Mouse (Mus musculus) limb, embryonic 12.5 days (tissue): ENCODE data around the gene Dus1l. TPM values are rescaled to one million over a fixed set of nuclear protein-coding genes. Genes with fewer than 3 reads are reported as not detected.
A peak's percentile ranks its signal among the peaks of the same experiment; 100 is the strongest.
"Not testable (repeated sequence)": the region's sequence is repeated elsewhere in the genome, so short reads cannot be mapped to it uniquely, and the experiment has no call there.

Experiments
- ATAC-seq: fragments of 200-750 bp; cut with Nextera tagmentation; 2 replicates; pipeline ENCODE4 v1.8.0; 2017; ENCODE audit warnings: low read depth, moderate TSS enrichment; ENCODE audit not compliant: insufficient number of reproducible peaks, insufficient read depth, low FRiP score, low TSS enrichment
- H3K27ac ChIP-seq: fragments of 300-500 bp; sonication (generic); 2 replicates; pipeline ENCODE4 v1.5.1; 2016; ENCODE audit warnings: mild to moderate bottlenecking, moderate library complexity
- H3K27me3 ChIP-seq: fragments of 300-500 bp; sonication (generic); 2 replicates; pipeline ENCODE4 v1.6.1; 2016; ENCODE audit warnings: mild to moderate bottlenecking, moderate library complexity
- H3K36me3 ChIP-seq: fragments of 300-500 bp; sonication (generic); 2 replicates; pipeline ENCODE4 v1.6.1; 2016; ENCODE audit warnings: mild to moderate bottlenecking, moderate library complexity
- H3K4me1 ChIP-seq: fragments of 300-500 bp; sonication (generic); replicated peaks from 2 replicates; pipeline ENCODE4 v1.6.1; 2016
- H3K4me2 ChIP-seq: fragments of 300-500 bp; sonication (generic); 2 replicates; pipeline ENCODE4 v1.6.1; 2016; ENCODE audit warnings: mild to moderate bottlenecking, moderate library complexity
- H3K4me3 ChIP-seq: fragments of 300-500 bp; sonication (generic); replicated peaks from 2 replicates; pipeline ENCODE4 v1.5.1; 2016; ENCODE audit warnings: mild to moderate bottlenecking
- H3K9ac ChIP-seq: fragments of 300-500 bp; sonication (generic); replicated peaks from 2 replicates; pipeline ENCODE4 v1.6.1; 2016; ENCODE audit warnings: mild to moderate bottlenecking, moderate library complexity
- H3K9me3 ChIP-seq: fragments of 300-500 bp; sonication (generic); 2 replicates; pipeline ENCODE4 v1.6.1; 2016; ENCODE audit warnings: mild to moderate bottlenecking, moderate library complexity
- WGBS: fragments of 180-500 bp; shearing (Covaris S2); methylation state at CpG from one replicate; pipeline ENCODE4 v1.1.7; 2016; 5-methylcytosine and 5-hydroxymethylcytosine counted together
- polyA plus RNA-seq: library from polyadenylated mRNA; unstranded; fragments of >200 nt; fragmentation: Nextera tagmentation; extraction: Ambion mirVana; gene quantifications from 2 replicates; pipeline ENCODE4 v1.2.1, GENCODE M21; 2016

Dus1l gene
- polyA plus RNA-seq, result 73.4 and 77.6 TPM in 2 replicates

GRCm38 (mm10) chr11:120795756-120796613 lies at the start of gene Dus1l:
Dus1l (minus strand) TSS chr11:120796403.
- peaks cover 41% of the 10 kb centered on the region for H3K36me3 ChIP-seq
- H3K4me3 ChIP-seq, result peak within 1 kb of the TSS; percentile 99
- H3K4me1 ChIP-seq, result peaks cover 21% of the 10 kb centered on the region
- 2% methylated on average over 59 of the region's 59 CpGs for WGBS
- peak; percentile 78 for ATAC-seq
- no peaks in the 10 kb centered on the region for H3K9me3 ChIP-seq
- H3K27ac ChIP-seq, result peak within 1 kb of the TSS; percentile 85
- peak within 1 kb of the TSS; percentile 94 for H3K9ac ChIP-seq
- H3K4me2 ChIP-seq, result peak within 1 kb of the TSS; percentile 98
- H3K27me3 ChIP-seq, result no peaks in the 10 kb centered on the region

- H3K36me3 ChIP-seq, result no peaks in the 10 kb centered on the region
- H3K4me3 ChIP-seq, result no peak overlapping the region
- H3K27ac ChIP-seq, result no peak overlapping the region
- no peak for ATAC-seq
- H3K9ac ChIP-seq, result no peak overlapping the region
- WGBS, result 88% methylated on average over 4 of the region's 4 CpGs
- no peak overlapping the region for H3K4me2 ChIP-seq
- H3K9me3 ChIP-seq, result no peaks in the 10 kb centered on the region
- H3K27me3 ChIP-seq, result no peaks in the 10 kb centered on the region
- no peaks in the 10 kb centered on the region for H3K4me1 ChIP-seq
Measured at GRCm38 (mm10) chr11:120844329-120844728, 48.1 kb upstream of the Dus1l start.

- no peaks in the 10 kb centered on the region; the same call in 1 of the 2 replicates for H3K4me1 ChIP-seq
- peak overlapping the region; percentile 47; the same call in 1 of the 2 replicates for H3K27ac ChIP-seq
- H3K27me3 ChIP-seq, result no peaks in the 10 kb centered on the region
- H3K36me3 ChIP-seq, result no peaks in the 10 kb centered on the region
- 81% methylated on average over 8 of the region's 8 CpGs for WGBS
- H3K9me3 ChIP-seq, result no peaks in the 10 kb centered on the region
- H3K9ac ChIP-seq, result no peak overlapping the region
- no peak for ATAC-seq
- no peak overlapping the region for H3K4me3 ChIP-seq
- no peak overlapping the region for H3K4me2 ChIP-seq
Measured at GRCm38 (mm10) chr11:120833555-120834280, 37.5 kb upstream of the Dus1l start.

DNA sequence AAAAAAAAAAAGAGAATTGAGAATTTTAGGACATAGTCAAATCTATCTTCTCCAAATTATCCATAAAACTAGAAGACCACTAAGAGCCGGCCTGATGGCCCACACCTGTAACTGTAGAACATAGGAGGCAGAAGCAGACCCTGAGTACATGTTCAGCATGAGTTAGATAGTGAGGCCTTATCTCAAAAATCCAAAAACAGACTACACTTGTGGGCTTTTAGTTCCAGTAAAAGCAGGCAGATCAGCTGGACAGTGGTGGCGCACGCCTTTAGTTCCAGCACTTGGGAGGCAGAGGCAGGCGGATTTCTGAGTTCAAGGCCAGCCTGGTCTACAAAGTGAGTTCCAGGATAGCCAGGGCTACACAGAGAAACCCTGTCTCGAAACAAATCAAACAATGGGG lies 36.8 kb upstream of the Dus1l start:
- not testable (repeated sequence) for H3K36me3 ChIP-seq, H3K9me3 ChIP-seq, H3K4me2 ChIP-seq, H3K4me3 ChIP-seq, H3K27me3 ChIP-seq, ATAC-seq, H3K4me1 ChIP-seq, H3K9ac ChIP-seq, H3K27ac ChIP-seq
- WGBS, result 97% methylated on average over 5 of the region's 5 CpGs

- no peak for ATAC-seq
- no peak overlapping the region for H3K4me2 ChIP-seq
- no peak overlapping the region for H3K27ac ChIP-seq
- H3K36me3 ChIP-seq, result no peaks in the 10 kb centered on the region
- no peak overlapping the region for H3K4me3 ChIP-seq
- no peaks in the 10 kb centered on the region for H3K9me3 ChIP-seq
- 74% methylated on average over 3 of the region's 3 CpGs for WGBS
- H3K4me1 ChIP-seq, result no peaks in the 10 kb centered on the region; the same call in 1 of the 2 replicates
- H3K27me3 ChIP-seq, result no peaks in the 10 kb centered on the region
- H3K9ac ChIP-seq, result no peak overlapping the region
Measured at GRCm38 (mm10) chr11:120831659-120832440, 35.6 kb upstream of the Dus1l start.

DNA sequence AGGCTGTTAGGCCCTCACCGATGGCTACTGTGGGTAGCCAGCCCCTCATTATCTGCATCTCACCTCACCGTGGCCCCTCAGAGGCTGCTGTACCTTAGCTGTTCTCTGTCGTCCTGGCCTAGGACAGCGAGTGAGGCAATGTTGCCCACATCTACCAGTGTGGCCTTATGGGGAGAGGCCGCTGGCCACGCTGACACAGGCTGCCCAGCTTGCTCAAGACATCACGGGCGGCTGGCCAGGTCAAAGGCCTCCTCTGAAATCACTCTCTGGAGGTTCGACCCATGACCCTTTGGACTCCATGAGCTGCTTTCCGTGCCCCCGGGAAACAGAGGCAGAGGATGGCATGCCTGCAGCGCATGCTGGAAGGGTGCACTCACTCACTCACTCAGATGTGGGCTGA lies 34.5 kb upstream of the Dus1l start:
- H3K9me3 ChIP-seq, result no peaks in the 10 kb centered on the region
- H3K9ac ChIP-seq, result no peak overlapping the region
- H3K4me1 ChIP-seq, result peaks cover 5% of the 10 kb centered on the region
- no peak for ATAC-seq
- WGBS, result 83% methylated on average over 12 of the region's 12 CpGs
- H3K27me3 ChIP-seq, result no peaks in the 10 kb centered on the region
- no peak overlapping the region for H3K27ac ChIP-seq
- H3K4me2 ChIP-seq, result no peak overlapping the region
- H3K36me3 ChIP-seq, result no peaks in the 10 kb centered on the region
- H3K4me3 ChIP-seq, result no peak overlapping the region

- WGBS, result 86% methylated on average over 10 of the region's 10 CpGs
- Histone ChIP-seq H3K36me3 (no peaks in the 10 kb centered on the region), H3K4me1 (peaks cover 12% of the 10 kb centered on the region), H3K9me3 (no peaks in the 10 kb centered on the region), H3K9ac (no peak overlapping the region; the same call in 1 of the 2 replicates), H3K27ac (no peak overlapping the region), H3K4me2 (no peak overlapping the region), H3K27me3 (no peaks in the 10 kb centered on the region), H3K4me3 (no peak overlapping the region)
- ATAC-seq, result no peak
Measured at GRCm38 (mm10) chr11:120829757-120830532, 33.7 kb upstream of the Dus1l start.

DNA sequence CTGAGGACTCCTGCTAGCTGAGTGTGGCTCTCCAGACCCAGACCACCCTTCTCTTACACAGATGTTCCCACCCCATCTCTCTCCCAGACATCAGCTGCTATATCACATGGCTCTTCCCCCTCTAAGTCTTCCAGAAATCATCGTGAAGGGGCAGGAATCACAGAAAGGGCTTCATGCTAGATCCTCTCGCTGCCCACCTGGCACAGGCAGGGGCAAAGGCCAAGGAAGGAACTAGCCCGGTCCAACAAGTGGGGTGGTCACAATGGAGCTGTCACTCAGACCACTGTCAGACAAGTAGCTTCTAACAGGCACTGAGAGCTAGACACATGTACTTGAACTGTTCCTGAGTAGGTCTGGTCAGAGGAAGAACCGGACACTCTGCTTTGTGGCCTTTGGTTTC lies 32.2 kb upstream of the Dus1l start:
- no peak overlapping the region for H3K9ac ChIP-seq
- H3K27me3 ChIP-seq, result no peaks in the 10 kb centered on the region
- H3K27ac ChIP-seq, result no peak overlapping the region
- no peak overlapping the region for H3K4me2 ChIP-seq
- H3K9me3 ChIP-seq, result no peaks in the 10 kb centered on the region
- H3K4me1 ChIP-seq, result peaks cover 13% of the 10 kb centered on the region
- WGBS, result 86% methylated on average over 4 of the region's 4 CpGs
- H3K36me3 ChIP-seq, result no peaks in the 10 kb centered on the region
- no peak for ATAC-seq
- no peak overlapping the region for H3K4me3 ChIP-seq

DNA sequence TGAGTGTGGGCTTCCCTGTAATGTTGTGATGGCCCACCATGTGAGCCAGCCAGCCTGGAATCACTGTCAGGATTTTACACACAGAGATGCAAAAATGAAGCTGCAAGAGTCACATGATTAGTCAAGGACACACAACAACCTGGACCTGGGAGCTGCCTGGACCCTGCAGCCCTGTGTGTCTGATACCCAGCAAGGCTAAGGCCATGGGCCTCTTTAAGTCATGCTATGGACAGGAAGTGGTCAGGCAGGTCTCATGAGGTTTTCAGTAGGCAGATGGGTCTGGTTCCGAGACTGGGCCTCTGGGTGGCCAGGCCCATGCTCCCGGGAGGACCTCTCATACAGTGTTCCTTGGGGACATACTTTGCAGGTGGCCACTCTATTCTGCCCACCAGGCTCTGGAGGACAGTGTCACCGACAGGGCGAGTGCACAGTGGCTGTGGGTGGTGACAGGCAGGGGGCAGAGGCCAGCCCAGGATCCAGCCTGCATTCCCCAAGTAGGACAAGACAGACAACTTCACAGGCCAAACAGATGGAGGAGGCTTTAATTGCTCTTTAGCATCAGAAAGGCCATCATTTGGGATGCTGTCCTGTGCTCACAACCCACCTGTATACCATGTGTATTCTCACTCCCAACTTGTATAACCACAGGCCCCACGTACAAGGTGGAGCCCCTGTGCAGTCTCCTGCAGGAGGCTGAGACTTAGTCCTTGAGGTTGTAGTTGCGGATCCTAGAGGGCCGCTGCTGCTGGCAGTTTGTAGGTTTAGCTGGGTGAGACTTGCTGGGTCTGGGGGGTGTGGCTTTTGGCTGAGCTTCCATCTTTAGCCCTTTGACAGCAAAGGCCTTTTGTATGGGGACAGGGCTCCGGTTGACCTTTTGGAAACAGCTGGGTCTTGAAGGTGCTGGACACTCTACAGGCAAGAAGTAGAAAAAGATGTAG lies 30.1 kb upstream of the Dus1l start:
- Histone ChIP-seq H3K4me2 (no peak overlapping the region), H3K4me1 (peaks cover 29% of the 10 kb centered on the region), H3K27me3 (no peaks in the 10 kb centered on the region), H3K9ac (peak overlapping the region; percentile 93; the same call in 1 of the 2 replicates), H3K9me3 (no peaks in the 10 kb centered on the region), H3K4me3 (no peak overlapping the region), H3K36me3 (peaks cover 17% of the 10 kb centered on the region), H3K27ac (peak overlapping the region; percentile 99)
- WGBS, result 88% methylated on average over 8 of the region's 8 CpGs
- ATAC-seq, result no peak
